16 mouse cellular contexts compared by ENCODE assay signal in the genomic region with DNA sequence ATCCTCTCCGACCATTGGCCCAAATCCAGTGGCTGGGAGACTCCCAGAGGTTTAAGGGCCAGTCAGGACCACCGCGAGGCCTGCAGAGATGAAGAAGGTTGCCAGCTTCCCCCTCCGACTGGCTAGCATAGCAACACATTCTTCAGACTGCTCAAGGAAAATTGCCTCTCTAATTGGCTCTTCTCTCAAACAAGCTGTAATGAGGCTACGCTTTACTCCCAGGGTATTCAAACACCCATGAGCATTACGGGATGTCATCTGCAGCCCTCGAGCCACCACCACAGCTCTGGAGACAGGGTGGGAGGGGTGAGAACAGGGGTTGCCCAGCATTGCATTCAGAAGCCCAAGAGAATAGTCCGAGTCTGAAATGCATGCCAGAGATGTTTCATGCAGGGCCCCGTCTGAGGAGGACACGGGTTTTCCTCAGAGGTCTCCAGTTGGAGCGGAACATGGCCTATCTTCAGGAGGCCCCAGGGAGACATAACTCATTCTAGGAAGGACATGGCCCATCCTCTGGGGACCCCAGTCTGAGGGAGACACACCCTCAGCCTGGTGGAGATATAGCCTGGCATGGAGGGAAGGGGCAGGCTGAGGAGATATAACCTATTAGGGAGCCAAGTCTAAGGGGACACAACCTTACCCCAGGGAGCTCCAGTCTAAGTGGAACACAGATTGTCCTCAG.
DNase-seq lines count a peak whose midpoint lies in the region; ATAC-seq and TF ChIP-seq lines count a peak whose summit lies in the region.
"Had no signal": no experiment of that assay in that cellular context is flagged by ENCODE, and none has a peak within 500 bp of the region (broad histone marks: within the 10 kb centered on the region; RNA-seq: fewer than 3 reads in every experiment).

No protein-coding gene starts in this region.

- 0 out of 2 replicates have a peak, but pooled peaks have one; percentile 50 for ATAC-seq in neural tube, embryonic 15.5 days (ENCODE audit: low FRiP score)
- ATAC-seq in hindbrain, postnatal 0 days, result peak; percentile 59; the same call in 1 of the 2 replicates
- ATAC-seq: liver, postnatal 0 days had no signal

- no peaks in the 10 kb centered on the region for H3K27me3 ChIP-seq in neural tube, embryonic 15.5 days (replicated peaks)
- no peaks in the 10 kb centered on the region for H3K27me3 ChIP-seq in hindbrain, postnatal 0 days (ENCODE audit: insufficient read depth, low read length)
- H3K27me3 ChIP-seq: embryonic facial prominence, embryonic 13.5 days; limb, embryonic 12.5 days; neural tube, embryonic 12.5 days had no signal

- H3K4me3 ChIP-seq in neural tube, embryonic 15.5 days (replicated peaks), result no peak overlapping the region
- no peak overlapping the region for H3K4me3 ChIP-seq in hindbrain, postnatal 0 days (ENCODE audit: low read length)
- H3K4me3 ChIP-seq: embryonic facial prominence, embryonic 13.5 days; kidney, embryonic 15.5 days; limb, embryonic 12.5 days; megakaryocyte, embryonic 14.5 days; neural tube, embryonic 12.5 days had no signal

- no peak overlapping the region for H3K9ac ChIP-seq in neural tube, embryonic 15.5 days (replicated peaks)
- no peak overlapping the region for H3K9ac ChIP-seq in hindbrain, postnatal 0 days (replicated peaks; ENCODE audit: low read length)
- H3K9ac ChIP-seq: embryonic facial prominence, embryonic 13.5 days; kidney, embryonic 15.5 days; limb, embryonic 12.5 days; liver, postnatal 0 days; neural tube, embryonic 12.5 days had no signal

- H3K4me1 ChIP-seq in neural tube, embryonic 15.5 days, result peaks cover 17% of the 10 kb centered on the region
- peaks cover 7% of the 10 kb centered on the region; the same call in 1 of the 2 replicates for H3K4me1 ChIP-seq in hindbrain, postnatal 0 days (ENCODE audit: insufficient read depth, low read length)

- peak; percentile 21 for DNase-seq in embryo, embryonic 10 days (ENCODE audit: low spot score)
- DNase-seq in embryo, embryonic 9.5 days (ENCODE audit: extremely low spot score), result no peak
- DNase-seq in neural tube, embryonic 10.5 days (ENCODE audit: extremely low spot score, low spot score), result no peak
- peak; percentile 40 for DNase-seq in hindbrain, postnatal 0 days (ENCODE audit: low spot score)
- no peak for DNase-seq in urinary bladder, postnatal 25 days (ENCODE audit: low spot score)
- no peak for DNase-seq in left cerebral cortex, adult 11 months (ENCODE audit: low spot score)
- no peak for DNase-seq in thymus, postnatal 0 days (ENCODE audit: low spot score)
- DNase-seq: cerebellum, adult 18-20 months; liver, postnatal 0 days; thymus, postnatal 4 days had no signal

- no peak overlapping the region for H3K27ac ChIP-seq in neural tube, embryonic 15.5 days (replicated peaks)
- H3K27ac ChIP-seq in hindbrain, postnatal 0 days, result no peak overlapping the region
- H3K27ac ChIP-seq: embryonic facial prominence, embryonic 13.5 days; kidney, embryonic 15.5 days; limb, embryonic 12.5 days; neural tube, embryonic 12.5 days had no signal

- H3K4me2 ChIP-seq in neural tube, embryonic 15.5 days, result no peak overlapping the region
- no peak overlapping the region for H3K4me2 ChIP-seq in hindbrain, postnatal 0 days (ENCODE audit: low read depth, low read length)
- H3K4me2 ChIP-seq: embryonic facial prominence, embryonic 13.5 days; kidney, embryonic 15.5 days; limb, embryonic 12.5 days; neural tube, embryonic 12.5 days had no signal

- H3K9me3 ChIP-seq in neural tube, embryonic 15.5 days (replicated peaks), result no peaks in the 10 kb centered on the region
- no peaks in the 10 kb centered on the region for H3K9me3 ChIP-seq in hindbrain, postnatal 0 days (ENCODE audit: low read length)
- H3K9me3 ChIP-seq: embryonic facial prominence, embryonic 13.5 days; kidney, embryonic 15.5 days; limb, embryonic 12.5 days; megakaryocyte, embryonic 14.5 days; neural tube, embryonic 12.5 days had no signal

- WGBS in neural tube, embryonic 15.5 days, result 14% methylated on average over 11 of the region's 11 CpGs
- 28% methylated on average over 11 of the region's 11 CpGs for WGBS in hindbrain, postnatal 0 days

- no peaks in the 10 kb centered on the region for H3K36me3 ChIP-seq in neural tube, embryonic 15.5 days
- no peaks in the 10 kb centered on the region for H3K36me3 ChIP-seq in hindbrain, postnatal 0 days (ENCODE audit: insufficient read depth, low read length)
- H3K36me3 ChIP-seq: embryonic facial prominence, embryonic 13.5 days; kidney, embryonic 15.5 days; limb, embryonic 12.5 days; neural tube, embryonic 12.5 days had no signal

- TF ChIP-seq CTCF in hindbrain, postnatal 0 days (IDR thresholded peaks at IDR 0.05; ENCODE audit: low read depth), result no peak

Comparison
In these comparisons a context has a peak if more than half of its experiments do, and no peak if none do; other contexts are left out.
1. DNase-seq: peak in embryo, embryonic 10 days (single experiment) and hindbrain, postnatal 0 days (single experiment); none in embryo, embryonic 9.5 days (single experiment), neural tube, embryonic 10.5 days (single experiment), urinary bladder, postnatal 25 days (single experiment), left cerebral cortex, adult 11 months (single experiment) and thymus, postnatal 0 days (single experiment).